Mouse (Mus musculus) limb, embryonic 12.5 days (tissue): ENCODE measurements around the gene Gtf2h5. TPM values are rescaled to one million over a fixed set of nuclear protein-coding genes. Genes with fewer than 3 reads are reported as not detected.
A peak's percentile ranks its signal among the peaks of the same experiment; 100 is the strongest.

Experiments
- ATAC-seq: fragments of 200-750 bp; cut with Nextera tagmentation; 2 replicates; pipeline ENCODE4 v1.8.0; 2017; ENCODE audit warnings: low read depth, moderate TSS enrichment; ENCODE audit not compliant: insufficient number of reproducible peaks, insufficient read depth, low FRiP score, low TSS enrichment
- H3K27ac ChIP-seq: fragments of 300-500 bp; sonication (generic); 2 replicates; pipeline ENCODE4 v1.5.1; 2016; ENCODE audit warnings: mild to moderate bottlenecking, moderate library complexity
- H3K27me3 ChIP-seq: fragments of 300-500 bp; sonication (generic); 2 replicates; pipeline ENCODE4 v1.6.1; 2016; ENCODE audit warnings: mild to moderate bottlenecking, moderate library complexity
- H3K36me3 ChIP-seq: fragments of 300-500 bp; sonication (generic); 2 replicates; pipeline ENCODE4 v1.6.1; 2016; ENCODE audit warnings: mild to moderate bottlenecking, moderate library complexity
- H3K4me1 ChIP-seq: fragments of 300-500 bp; sonication (generic); replicated peaks from 2 replicates; pipeline ENCODE4 v1.6.1; 2016
- H3K4me2 ChIP-seq: fragments of 300-500 bp; sonication (generic); 2 replicates; pipeline ENCODE4 v1.6.1; 2016; ENCODE audit warnings: mild to moderate bottlenecking, moderate library complexity
- H3K4me3 ChIP-seq: fragments of 300-500 bp; sonication (generic); replicated peaks from 2 replicates; pipeline ENCODE4 v1.5.1; 2016; ENCODE audit warnings: mild to moderate bottlenecking
- H3K9ac ChIP-seq: fragments of 300-500 bp; sonication (generic); replicated peaks from 2 replicates; pipeline ENCODE4 v1.6.1; 2016; ENCODE audit warnings: mild to moderate bottlenecking, moderate library complexity
- H3K9me3 ChIP-seq: fragments of 300-500 bp; sonication (generic); 2 replicates; pipeline ENCODE4 v1.6.1; 2016; ENCODE audit warnings: mild to moderate bottlenecking, moderate library complexity
- WGBS: fragments of 180-500 bp; shearing (Covaris S2); methylation state at CpG from one replicate; pipeline ENCODE4 v1.1.7; 2016; 5-methylcytosine and 5-hydroxymethylcytosine counted together
- polyA plus RNA-seq: library from polyadenylated mRNA; unstranded; fragments of >200 nt; fragmentation: Nextera tagmentation; extraction: Ambion mirVana; gene quantifications from 2 replicates; pipeline ENCODE4 v1.2.1, GENCODE M21; 2016

The Gtf2h5 gene
- polyA plus RNA-seq, 1 experiment from 2014 or later: 176 TPM

- Histone ChIP-seq H3K27me3 (no peaks in the 10 kb centered on the region), H3K27ac (no peak overlapping the region), H3K36me3 (peaks cover 42% of the 10 kb centered on the region), H3K4me1 (peaks cover 23% of the 10 kb centered on the region), H3K4me3 (no peak overlapping the region), H3K9ac (no peak overlapping the region), H3K4me2 (no peak overlapping the region), H3K9me3 (no peaks in the 10 kb centered on the region)
- WGBS: 83% methylated on average over 3 of the region's 3 CpGs
- no peak for ATAC-seq
Observed at GRCm38 (mm10) chr17:6110956-6111355, 31.4 kb downstream of the Gtf2h5 start.

- Histone ChIP-seq H3K4me3 (no peak overlapping the region), H3K36me3 (peaks cover 43% of the 10 kb centered on the region), H3K27me3 (no peaks in the 10 kb centered on the region), H3K4me2 (no peak overlapping the region), H3K27ac (no peak overlapping the region), H3K4me1 (peaks cover 20% of the 10 kb centered on the region), H3K9ac (no peak overlapping the region), H3K9me3 (no peaks in the 10 kb centered on the region)
- ATAC-seq: no peak
- WGBS: 86% methylated on average over 6 of the region's 6 CpGs
Observed at GRCm38 (mm10) chr17:6113653-6114052, 34.1 kb downstream of the Gtf2h5 start.

GRCm38 (mm10) chr17:6115085-6115484, 35.5 kb downstream of the Gtf2h5 start:
- Histone ChIP-seq H3K4me2 (no peak overlapping the region), H3K36me3 (peaks cover 36% of the 10 kb centered on the region), H3K9me3 (no peaks in the 10 kb centered on the region), H3K4me1 (peaks cover 8% of the 10 kb centered on the region; the same call in 1 of the 2 replicates), H3K9ac (no peak overlapping the region), H3K27me3 (no peaks in the 10 kb centered on the region), H3K27ac (no peak overlapping the region), H3K4me3 (no peak overlapping the region)
- 95% methylated on average over 9 of the region's 9 CpGs for WGBS
- ATAC-seq: no peak

- Histone ChIP-seq H3K4me1 (peaks cover 8% of the 10 kb centered on the region; the same call in 1 of the 2 replicates), H3K9me3 (no peaks in the 10 kb centered on the region), H3K9ac (no peak overlapping the region), H3K4me2 (no peak overlapping the region), H3K27ac (no peak overlapping the region), H3K27me3 (no peaks in the 10 kb centered on the region), H3K4me3 (no peak overlapping the region), H3K36me3 (peaks cover 29% of the 10 kb centered on the region)
- ATAC-seq: no peak
- WGBS: 74% methylated on average over 4 of the region's 4 CpGs
Observed at GRCm38 (mm10) chr17:6117148-6117725, 37.7 kb downstream of the Gtf2h5 start.

GRCm38 (mm10) chr17:6117917-6118316, 38.3 kb downstream of the Gtf2h5 start:
- no peaks in the 10 kb centered on the region for H3K27me3 ChIP-seq
- no peak for ATAC-seq
- H3K9ac ChIP-seq: no peak overlapping the region
- no peak overlapping the region for H3K4me2 ChIP-seq
- peaks cover 8% of the 10 kb centered on the region; the same call in 1 of the 2 replicates for H3K4me1 ChIP-seq
- no peak overlapping the region for H3K4me3 ChIP-seq
- no peaks in the 10 kb centered on the region for H3K9me3 ChIP-seq
- 0 out of 2 replicates have a peak overlapping the region, but pooled peaks have one; percentile 12 for H3K27ac ChIP-seq
- WGBS: 35% methylated on average over 3 of the region's 3 CpGs
- peaks cover 33% of the 10 kb centered on the region for H3K36me3 ChIP-seq

- H3K27ac ChIP-seq: no peak overlapping the region
- H3K9ac ChIP-seq: no peak overlapping the region
- H3K4me1 ChIP-seq: peaks cover 8% of the 10 kb centered on the region; the same call in 1 of the 2 replicates
- no peaks in the 10 kb centered on the region for H3K9me3 ChIP-seq
- H3K4me2 ChIP-seq: no peak overlapping the region
- 92% methylated on average over 4 of the region's 4 CpGs for WGBS
- no peak overlapping the region for H3K4me3 ChIP-seq
- H3K27me3 ChIP-seq: no peaks in the 10 kb centered on the region
- ATAC-seq: no peak
- peaks cover 36% of the 10 kb centered on the region for H3K36me3 ChIP-seq
Observed at GRCm38 (mm10) chr17:6118861-6119260, 39.3 kb downstream of the Gtf2h5 start.

GRCm38 (mm10) chr17:6123776-6124175, 44.2 kb downstream of the Gtf2h5 start:
- ATAC-seq: no peak
- no peaks in the 10 kb centered on the region for H3K4me1 ChIP-seq
- H3K27ac ChIP-seq: no peak overlapping the region
- no peak overlapping the region for H3K4me2 ChIP-seq
- 92% methylated on average over 4 of the region's 4 CpGs for WGBS
- no peak overlapping the region for H3K4me3 ChIP-seq
- no peak overlapping the region for H3K9ac ChIP-seq
- H3K27me3 ChIP-seq: no peaks in the 10 kb centered on the region
- no peaks in the 10 kb centered on the region for H3K9me3 ChIP-seq
- peaks cover 42% of the 10 kb centered on the region for H3K36me3 ChIP-seq

GRCm38 (mm10) chr17:6125441-6125840, 45.9 kb downstream of the Gtf2h5 start:
- Histone ChIP-seq H3K4me1 (no peaks in the 10 kb centered on the region), H3K9me3 (no peaks in the 10 kb centered on the region), H3K27me3 (no peaks in the 10 kb centered on the region), H3K4me3 (no peak overlapping the region), H3K27ac (no peak overlapping the region), H3K36me3 (peaks cover 42% of the 10 kb centered on the region), H3K4me2 (no peak overlapping the region), H3K9ac (no peak overlapping the region)
- no peak for ATAC-seq
- WGBS: 88% methylated on average over 3 of the region's 3 CpGs

- Histone ChIP-seq H3K4me2 (no peak overlapping the region), H3K4me3 (no peak overlapping the region), H3K9ac (no peak overlapping the region), H3K27me3 (no peaks in the 10 kb centered on the region), H3K36me3 (peaks cover 30% of the 10 kb centered on the region), H3K4me1 (no peaks in the 10 kb centered on the region), H3K27ac (no peak overlapping the region), H3K9me3 (no peaks in the 10 kb centered on the region)
- no peak for ATAC-seq
- WGBS: 43% methylated on average over 3 of the region's 3 CpGs
Observed at GRCm38 (mm10) chr17:6128039-6128438, 48.5 kb downstream of the Gtf2h5 start.

GRCm38 (mm10) chr17:6129361-6129760, 49.8 kb downstream of the Gtf2h5 start:
- no peak overlapping the region for H3K27ac ChIP-seq
- WGBS: 87% methylated on average over 4 of the region's 4 CpGs
- H3K36me3 ChIP-seq: peaks cover 30% of the 10 kb centered on the region
- no peaks in the 10 kb centered on the region for H3K27me3 ChIP-seq
- H3K4me2 ChIP-seq: no peak overlapping the region
- H3K9me3 ChIP-seq: no peaks in the 10 kb centered on the region
- H3K9ac ChIP-seq: no peak overlapping the region
- no peak overlapping the region for H3K4me3 ChIP-seq
- H3K4me1 ChIP-seq: no peaks in the 10 kb centered on the region
- no peak for ATAC-seq

- Histone ChIP-seq H3K9ac (no peak overlapping the region), H3K4me1 (no peaks in the 10 kb centered on the region), H3K36me3 (peaks cover 19% of the 10 kb centered on the region), H3K4me2 (no peak overlapping the region), H3K27me3 (no peaks in the 10 kb centered on the region), H3K4me3 (no peak overlapping the region), H3K27ac (no peak overlapping the region), H3K9me3 (no peaks in the 10 kb centered on the region)
- 94% methylated on average over 3 of the region's 3 CpGs for WGBS
- no peak for ATAC-seq
Observed at GRCm38 (mm10) chr17:6131083-6131482, 51.5 kb downstream of the Gtf2h5 start.
